Mouse (Mus musculus) adrenal gland, postnatal 14 days (tissue): Measurements from ENCODE around the gene Mrpl19. TPM values are rescaled to one million over a fixed set of nuclear protein-coding genes. Genes with fewer than 3 reads are reported as not detected.

Experiments used
- DNase-seq: peaks from one replicate; pipeline ENCODE4 v3.0.0; 2021; ENCODE audit warnings: mixed read lengths
- total RNA-seq: library from RNA; stranded (reverse); gene quantifications from 2 replicates; pipeline ENCODE4 v1.2.3, GENCODE M21; 2021

Gene Mrpl19
- total RNA-seq, 1 experiment from 2014 or later, result 35.9 TPM

GRCm38 (mm10) chr6:81929402-81929801 lies 36.4 kb downstream of the Mrpl19 start:
- no peak for DNase-seq

- no peak for DNase-seq
Observed at GRCm38 (mm10) chr6:81924304-81924703, 41.5 kb downstream of the Mrpl19 start.

- DNase-seq, result peak; percentile 96
Observed at GRCm38 (mm10) chr6:81923523-81924142, 42.1 kb downstream of the Mrpl19 start, which contains the start of gene Gcfc2. Gene Gcfc2 (plus strand): TSS chr6:81923669.

- no peak for DNase-seq
Observed at GRCm38 (mm10) chr6:81912177-81912576, 53.6 kb downstream of the Mrpl19 start.

GRCm38 (mm10) chr6:81911713-81912112 lies 54.0 kb downstream of the Mrpl19 start:
- DNase-seq, result no peak

GRCm38 (mm10) chr6:81911244-81911643 lies 54.5 kb downstream of the Mrpl19 start:
- no peak for DNase-seq

- no peak for DNase-seq
Observed at GRCm38 (mm10) chr6:81910302-81910855, 55.4 kb downstream of the Mrpl19 start.

Other genes starting within 250 kb of the Mrpl19 start
- gene Gcfc2, start 42.3 kb downstream of the Mrpl19 start, total RNA-seq, result 8.9 and 11.8 TPM in 2 replicates
- gene Eva1a, start 75.1 kb upstream of the Mrpl19 start, total RNA-seq, result 3.1 and 6.9 TPM in 2 replicates